Mouse (Mus musculus) left cerebral cortex, postnatal 36 days (tissue): ENCODE measurements around the gene Zfp507. TPM values are rescaled to one million over a fixed set of nuclear protein-coding genes. Genes with fewer than 3 reads are reported as not detected.

Source experiments
- DNase-seq, 2 experiments: peaks; one replicate each; pipeline ENCODE4 v3.0.0; 2021 to 2022; ENCODE audit warnings: low spot score in 2 of 2, mixed read lengths in 1 of 2
- intact Hi-C: fragments of 180-260 bp; cut with DNase I; formaldehyde crosslinking; loops from one replicate; pipeline ENCODE4 v1.15.1; 2025
- total RNA-seq, 2 experiments: library from RNA; stranded (reverse); gene quantifications; 2 replicates each; pipeline ENCODE4 v1.2.3; 2021

Gene Zfp507
- total RNA-seq, 2 experiments from 2014 or later: 29.4 to 33.2 TPM

- DNase-seq: no peak
- intact Hi-C loops: no loop called here
Observed at GRCm38 (mm10) chr7:35790926-35791325, 11.9 kb downstream of the Zfp507 start.

GRCm38 (mm10) chr7:35790201-35790600 lies 12.6 kb downstream of the Zfp507 start:
- DNase-seq: no peak
- intact Hi-C loops: no loop called here

GRCm38 (mm10) chr7:35785579-35785978 lies 17.2 kb downstream of the Zfp507 start:
- intact Hi-C loops: no loop called here
- DNase-seq: no peak

- DNase-seq: no peak
- intact Hi-C loops: no loop called here
Observed at GRCm38 (mm10) chr7:35782252-35782651, 20.6 kb downstream of the Zfp507 start.

- no peak for DNase-seq
- intact Hi-C loops: no loop called here
Observed at GRCm38 (mm10) chr7:35774127-35774526, 28.7 kb downstream of the Zfp507 start.

GRCm38 (mm10) chr7:35772347-35772746 lies 30.5 kb downstream of the Zfp507 start:
- intact Hi-C loops: no loop called here
- no peak for DNase-seq

- DNase-seq: no peak
- intact Hi-C loops: no loop called here
Observed at GRCm38 (mm10) chr7:35771106-35771505, 31.7 kb downstream of the Zfp507 start.

- intact Hi-C loops: no loop called here
- DNase-seq: no peak
Observed at GRCm38 (mm10) chr7:35770122-35770521, 32.7 kb downstream of the Zfp507 start.

- no peak for DNase-seq
- intact Hi-C loops: no loop called here
Observed at GRCm38 (mm10) chr7:35764461-35764860, 38.3 kb downstream of the Zfp507 start.

GRCm38 (mm10) chr7:35761801-35762200 lies 41.0 kb downstream of the Zfp507 start:
- intact Hi-C loops: no loop called here
- no peak for DNase-seq

- DNase-seq: no peak
- intact Hi-C loops: no loop called here
Observed at GRCm38 (mm10) chr7:35759602-35760001, 43.2 kb downstream of the Zfp507 start.

- DNase-seq: peak; percentile 22 to 40
- intact Hi-C loops: no loop called here
Observed at GRCm38 (mm10) chr7:35756510-35757440, 46.0 kb downstream of the Zfp507 start.

- DNase-seq: no peak
- intact Hi-C loops: loop anchor here (5.0 kb wide), 2 partner anchors 47 to 68 kb away; partner anchors contain the start of gene Zfp507
Observed at GRCm38 (mm10) chr7:35754886-35755168, 48.0 kb downstream of the Zfp507 start.

GRCm38 (mm10) chr7:35754033-35754885 lies 48.5 kb downstream of the Zfp507 start, which contains the start of gene Dpy19l3:
TSS of gene Dpy19l3 (minus strand) at chr7:35754454.
- intact Hi-C loops: loop anchor here (5.0 kb wide), 2 partner anchors 48 to 67 kb away; partner anchors contain the start of gene Zfp507
- peak; percentile 84 to 88 for DNase-seq

- peak; percentile 46 to 49 for DNase-seq
- intact Hi-C loops: loop anchor here (5.0 kb wide), 2 partner anchors 49 to 66 kb away; partner anchors contain the start of gene Zfp507
Observed at GRCm38 (mm10) chr7:35753319-35754032, 49.3 kb downstream of the Zfp507 start.

- intact Hi-C loops: loop anchor here (5.0 kb wide), 2 partner anchors 51 to 64 kb away; partner anchors contain the start of gene Zfp507
Observed at GRCm38 (mm10) chr7:35750873-35751272, 51.9 kb downstream of the Zfp507 start.

GRCm38 (mm10) chr7:35747397-35747964 lies 55.3 kb downstream of the Zfp507 start:
- intact Hi-C loops: no loop called here
- DNase-seq: no peak

More at GRCm38 (mm10) chr7:35750873-35751272, 51.9 kb downstream of the Zfp507 start:
- no peak for DNase-seq

- intact Hi-C loops: no loop called here
- DNase-seq: no peak
Observed at GRCm38 (mm10) chr7:35746686-35747396, 56.0 kb downstream of the Zfp507 start.

GRCm38 (mm10) chr7:35745281-35745702 lies 57.5 kb downstream of the Zfp507 start:
- DNase-seq: no peak
- intact Hi-C loops: no loop called here
